Mouse (Mus musculus) frontal cortex, postnatal 14 days (tissue): ENCODE measurements around the gene Soga1.
A peak's percentile ranks its signal among the peaks of the same experiment; 100 is the strongest.

Source experiments
- DNase-seq, 2 experiments: peaks; one replicate each; pipeline ENCODE4 v3.0.0; 2022; ENCODE audit warnings: low spot score in 2 of 2

Soga1 gene

DNA sequence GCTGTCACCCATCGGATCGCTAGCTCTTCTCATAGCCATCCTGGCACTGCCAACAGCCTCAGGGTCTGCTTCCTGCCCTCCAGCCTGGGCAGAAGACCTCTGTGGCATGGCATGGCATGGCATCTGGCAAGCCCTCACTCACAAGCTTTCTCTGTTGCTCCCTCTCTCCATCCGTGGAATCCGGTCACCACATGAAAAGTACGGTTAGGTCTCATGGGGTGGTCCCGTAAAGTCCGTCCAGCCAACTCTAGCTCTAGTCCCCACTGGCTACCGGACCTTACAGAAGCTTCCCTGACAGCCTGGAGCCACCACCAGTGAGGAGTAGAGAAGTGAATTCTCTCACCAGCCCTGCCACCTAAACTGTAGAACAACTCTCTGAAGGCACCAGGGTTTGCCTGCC is 2.3 kb upstream of the Soga1 start:
- DNase-seq: no peak

DNA sequence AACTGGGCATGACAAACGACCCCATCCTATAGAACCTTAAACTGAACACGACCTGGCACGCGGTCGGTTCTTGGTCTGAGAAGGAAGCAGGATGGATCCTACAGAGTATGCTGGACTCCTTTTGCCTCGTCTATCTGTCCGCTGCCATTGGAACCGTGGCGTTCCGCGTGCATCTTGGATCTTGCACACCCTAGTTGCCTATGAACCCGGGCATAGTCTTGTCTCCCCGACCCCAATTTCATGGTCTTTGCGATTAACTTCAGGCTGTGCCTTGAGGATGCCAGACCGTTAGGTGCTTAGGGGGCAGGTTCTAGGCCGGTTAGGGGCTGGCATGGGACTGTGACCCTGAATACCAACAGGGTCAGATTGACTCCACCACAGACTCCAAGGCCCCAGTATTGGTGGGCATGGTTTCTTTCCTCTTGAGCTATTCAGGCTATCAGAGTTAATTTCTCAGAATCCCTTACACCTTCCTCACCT is 687 bp upstream of the Soga1 start:
- DNase-seq: no peak

DNA sequence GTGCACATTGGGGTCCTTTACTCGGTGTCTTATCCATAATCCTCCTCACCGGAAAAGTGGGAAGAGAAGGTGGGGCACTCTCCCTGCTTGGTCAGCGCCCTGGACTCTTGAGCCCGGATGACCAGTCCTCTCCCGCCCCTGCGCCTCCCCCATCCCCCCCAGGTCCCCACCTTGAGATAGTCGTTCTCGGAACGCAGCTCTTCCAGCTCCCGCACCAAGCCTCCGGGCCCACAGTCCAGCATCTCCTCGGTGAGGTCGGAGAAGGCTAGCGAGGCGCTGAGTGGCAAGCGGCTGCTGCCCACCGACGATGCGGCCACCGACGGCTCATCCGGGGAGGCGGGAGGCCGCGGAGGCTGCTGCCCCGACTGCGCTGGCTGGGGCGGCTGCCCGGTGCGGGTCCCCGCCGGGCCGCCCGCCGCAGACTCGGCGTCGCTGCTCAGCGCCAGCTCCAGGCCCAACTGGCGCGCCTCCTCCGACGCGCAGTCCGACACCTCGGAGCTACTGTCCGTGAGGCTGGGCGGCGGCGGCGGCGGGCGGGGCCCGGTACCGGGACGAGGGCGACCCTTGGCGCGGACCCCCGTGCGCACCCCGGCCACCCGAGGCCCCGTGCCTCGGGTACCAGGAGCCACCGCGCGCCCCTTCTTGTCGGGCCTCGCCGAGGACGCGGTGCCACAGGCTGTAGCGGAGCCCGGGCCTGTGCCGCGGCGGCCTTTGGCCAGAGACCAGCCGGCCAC is 828 bp downstream of the Soga1 start:
- no peak for DNase-seq

DNA sequence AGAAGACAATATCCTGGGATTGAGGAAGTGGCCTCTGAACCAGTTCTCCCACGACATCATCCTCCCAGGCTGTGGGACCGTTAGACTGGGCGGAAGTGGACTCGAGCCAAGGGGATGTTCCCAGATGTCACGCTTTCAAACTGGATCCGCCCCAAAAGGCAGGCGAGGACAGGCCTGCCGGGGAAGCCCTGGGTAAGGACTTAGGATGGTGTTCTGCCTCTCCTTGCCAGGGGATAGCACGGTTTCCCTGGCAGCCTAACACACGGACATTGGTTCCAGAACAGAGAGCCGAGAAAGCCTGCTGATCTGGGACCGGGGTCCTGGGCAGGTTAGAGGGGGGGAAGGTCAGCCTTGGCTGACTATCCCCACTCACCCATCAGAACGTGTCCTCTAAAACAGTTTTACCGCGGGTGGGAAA is 1.4 kb downstream of the Soga1 start:
- DNase-seq: peak; percentile 65 to 74

DNA sequence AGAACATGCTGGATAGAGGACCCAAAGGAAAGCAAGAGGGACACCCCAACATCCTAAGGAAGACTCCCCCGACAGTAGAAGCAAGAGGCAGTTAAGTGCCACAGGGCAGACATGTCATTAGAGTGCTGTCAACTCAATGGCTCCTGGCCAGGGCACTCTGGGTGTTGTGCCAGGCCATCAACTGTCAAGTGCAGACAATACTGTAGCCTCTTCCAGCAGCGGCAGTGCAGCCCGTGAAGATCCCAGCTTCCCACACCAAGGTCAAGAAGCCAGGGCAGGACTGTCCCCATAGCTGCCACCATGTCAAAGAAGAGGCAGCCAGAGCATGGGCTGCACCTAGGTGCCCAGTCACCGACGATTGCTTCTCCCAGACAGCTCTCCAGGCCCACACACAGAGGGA is 1.9 kb downstream of the Soga1 start:
- no peak for DNase-seq

DNA sequence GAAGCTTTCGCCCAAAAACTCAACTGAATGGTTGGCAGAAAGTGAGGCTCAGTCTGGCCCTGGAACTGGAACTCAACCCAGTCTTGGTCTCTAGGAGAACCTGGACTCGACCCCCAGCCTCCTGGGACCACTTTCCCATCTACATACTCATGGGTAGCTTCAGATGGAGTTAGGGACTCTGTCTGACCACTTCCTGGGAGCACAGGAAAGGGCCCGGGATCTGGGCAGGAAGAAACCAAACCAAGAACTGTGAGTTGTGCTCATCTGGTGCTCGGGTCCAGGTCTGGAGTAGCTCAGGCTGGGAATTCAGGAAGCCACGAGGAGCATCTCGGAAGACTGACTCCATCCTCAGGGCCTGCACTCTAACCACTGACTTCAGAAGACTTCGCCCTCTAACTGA is 2.5 kb downstream of the Soga1 start:
- no peak for DNase-seq

DNA sequence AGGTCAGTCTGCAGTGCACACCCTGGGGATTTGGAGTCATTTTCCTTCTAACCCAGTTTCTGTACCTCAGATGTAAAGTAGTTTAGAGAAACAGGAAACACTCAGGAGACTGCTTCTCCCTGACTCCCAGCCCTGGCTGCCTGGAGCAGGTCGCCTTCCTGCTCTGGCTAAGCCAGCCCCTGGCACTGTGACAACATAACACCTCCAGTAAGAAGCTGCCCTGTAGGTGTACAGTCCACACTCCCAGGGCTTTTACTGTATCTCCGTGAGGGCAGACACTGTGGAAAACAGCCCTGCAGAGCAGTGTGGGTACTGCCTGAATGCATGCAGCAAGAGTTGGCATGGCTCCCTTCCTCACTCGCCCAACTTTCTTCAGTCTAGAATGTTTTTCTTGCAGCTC is 3.4 kb downstream of the Soga1 start:
- DNase-seq: no peak

DNA sequence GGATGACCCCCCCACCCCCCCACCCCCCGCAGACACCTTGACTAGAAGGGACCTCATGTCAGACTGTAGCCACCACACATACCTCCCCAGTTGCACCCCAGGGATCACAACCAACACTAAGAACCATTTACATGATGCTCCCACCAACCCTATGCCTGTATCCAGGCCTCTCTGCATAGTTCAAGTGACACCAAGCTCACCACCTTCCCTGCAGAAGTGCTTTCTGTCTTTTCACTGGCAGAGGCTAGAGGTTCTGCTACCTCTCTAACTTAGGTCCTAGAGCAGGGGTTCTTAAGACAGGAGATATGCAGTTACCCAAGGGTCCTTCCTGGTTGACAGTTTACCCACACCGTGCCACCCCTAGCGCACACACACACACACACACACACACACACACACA is 3.8 kb downstream of the Soga1 start:
- DNase-seq: no peak

DNA sequence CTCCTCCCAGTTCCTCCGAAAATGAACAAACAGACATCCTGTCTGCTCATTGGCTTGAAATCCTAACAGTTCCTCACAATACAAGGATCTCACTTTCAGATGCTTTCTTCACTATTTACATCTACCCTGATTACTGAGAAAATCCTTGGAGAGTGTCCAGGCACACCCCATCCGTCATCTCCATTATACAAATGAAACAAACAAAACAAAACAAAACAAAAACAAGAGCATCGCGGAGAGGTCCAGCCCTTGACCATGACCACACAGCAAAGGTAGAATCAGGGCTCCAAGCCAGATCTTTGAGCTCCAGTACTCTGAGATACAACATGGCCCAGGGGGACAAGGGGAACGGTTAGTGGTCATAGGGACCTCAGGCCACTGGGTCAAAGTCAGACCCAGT is 4.3 kb downstream of the Soga1 start:
- no peak for DNase-seq

DNA sequence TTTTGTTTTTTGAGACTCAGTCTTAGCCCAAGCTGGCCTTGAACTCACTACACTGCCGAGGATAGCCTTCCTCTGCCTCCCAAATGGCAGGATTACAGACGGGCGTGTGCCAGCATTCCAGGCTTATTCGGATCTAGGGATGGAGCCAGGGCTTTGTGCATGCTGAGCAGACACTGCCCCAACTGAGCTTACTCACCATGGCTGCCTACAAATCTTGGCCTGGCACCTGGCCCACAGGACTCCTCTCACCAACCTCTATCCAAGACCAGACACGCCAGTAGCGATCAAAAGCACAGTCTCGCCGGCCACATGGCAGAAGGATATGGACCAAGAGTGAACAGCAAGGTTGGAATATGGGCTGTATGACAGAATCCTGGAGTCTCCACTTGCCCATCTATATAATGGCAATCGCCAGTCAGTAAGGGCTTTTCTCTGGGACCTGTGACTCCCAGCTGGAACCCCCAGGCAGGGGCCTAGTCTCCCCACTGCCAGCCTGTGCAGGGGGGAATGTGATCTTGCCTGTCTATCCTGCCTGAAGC is 4.8 kb downstream of the Soga1 start:
- no peak for DNase-seq

DNA sequence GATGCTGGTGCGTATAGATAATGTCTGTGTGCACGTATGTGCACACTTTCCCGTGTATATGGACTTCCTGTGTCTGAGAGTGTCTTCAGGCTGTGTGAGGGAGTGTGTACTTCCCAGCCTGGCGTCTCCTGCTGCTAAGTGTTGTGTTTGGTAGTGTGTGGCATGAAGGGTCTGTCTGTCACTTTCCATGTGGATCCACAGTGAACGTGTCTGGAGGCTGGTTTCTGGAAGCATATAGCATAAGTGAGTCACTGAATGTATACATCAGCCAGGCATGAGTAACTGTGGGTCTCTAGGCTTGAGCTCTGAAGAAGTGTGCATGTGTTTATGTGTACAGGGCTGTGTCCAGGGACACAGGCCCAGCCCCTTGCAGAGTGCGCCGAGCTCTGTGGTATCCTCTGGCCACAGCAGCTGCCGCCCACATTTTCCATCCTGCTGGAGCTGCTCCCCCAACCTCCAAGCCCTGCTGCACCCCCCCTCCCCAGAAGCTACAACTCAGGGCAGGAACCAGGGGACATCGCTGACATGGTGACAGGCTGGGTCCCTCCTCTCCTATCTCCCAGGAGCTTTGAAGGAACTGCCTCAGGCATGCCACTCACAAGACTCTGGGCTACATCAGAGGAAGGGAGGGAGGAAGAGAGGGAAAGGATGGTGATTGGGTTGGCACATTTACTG is 5.5 kb downstream of the Soga1 start:
- no peak for DNase-seq

DNA sequence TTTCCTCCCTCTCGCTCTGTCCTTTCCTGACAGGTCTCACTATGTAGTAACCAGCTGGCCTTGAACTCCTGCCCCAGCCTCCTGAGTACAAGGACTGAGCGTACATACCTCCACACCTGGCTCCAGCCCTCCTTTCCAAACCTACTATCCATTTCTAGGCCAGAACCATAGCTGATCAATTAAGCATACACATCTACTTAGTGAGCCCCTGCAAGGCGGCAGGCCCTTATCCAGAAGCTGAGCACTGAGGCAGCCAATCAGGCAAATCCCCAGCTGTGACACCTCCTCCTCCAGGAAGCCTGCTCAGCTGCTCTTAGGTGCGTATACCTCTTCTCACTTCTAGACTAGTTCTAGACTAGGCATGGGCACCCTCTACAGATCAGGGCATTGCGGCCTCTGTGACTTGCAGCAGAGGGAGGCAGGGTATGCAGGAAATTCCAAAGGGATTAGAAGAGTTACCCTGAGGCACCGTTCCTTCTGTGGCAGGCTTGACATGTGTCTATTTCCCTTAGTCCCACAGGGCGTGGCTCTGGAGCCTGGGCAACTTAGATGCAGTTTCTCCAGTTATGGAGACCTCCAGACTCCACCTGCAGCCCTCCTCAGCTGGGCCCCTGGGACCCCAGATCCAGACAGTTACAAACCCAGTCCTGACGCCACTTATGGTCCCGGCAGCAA is 6.6 kb downstream of the Soga1 start:
- DNase-seq: no peak

DNA sequence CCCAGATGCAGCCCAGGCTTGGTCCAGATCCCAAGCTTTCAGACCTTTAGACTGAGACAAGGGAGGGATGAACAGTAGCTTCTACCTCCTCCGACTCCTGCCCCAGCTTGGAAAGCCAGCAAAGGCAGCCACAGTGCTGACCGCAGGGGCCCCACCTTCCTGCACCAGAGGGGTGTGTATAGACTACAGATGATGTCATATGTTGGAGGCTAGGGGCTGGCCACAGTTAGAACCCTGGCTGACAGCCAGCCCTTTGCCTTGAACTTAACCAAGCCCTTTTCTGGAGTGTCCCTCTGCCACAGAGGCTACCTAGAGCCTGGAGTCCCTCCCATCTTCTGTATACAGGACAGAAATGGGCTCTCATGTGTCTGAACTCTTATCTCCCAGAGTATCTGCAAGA is 7.5 kb downstream of the Soga1 start:
- DNase-seq: no peak

DNA sequence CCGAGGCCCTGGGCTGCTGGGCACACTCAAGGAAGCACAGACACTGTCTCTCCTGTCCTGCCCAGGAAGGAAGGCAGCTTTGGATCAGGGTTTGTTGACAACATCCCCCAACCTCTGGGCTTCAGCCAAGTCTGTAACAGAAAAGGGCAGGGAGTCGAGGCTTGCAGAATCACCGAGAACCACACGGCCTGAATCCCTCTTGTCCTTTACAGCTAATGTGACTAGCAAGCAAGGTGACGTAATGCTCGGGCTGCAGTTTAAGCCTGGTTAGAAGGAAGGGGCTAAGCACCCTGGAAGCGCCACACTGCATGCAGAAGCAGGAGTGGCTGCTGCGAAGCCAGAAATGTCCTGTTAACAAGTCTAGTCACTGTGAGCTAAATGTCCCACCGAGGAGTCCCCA is 8.7 kb downstream of the Soga1 start:
- no peak for DNase-seq

DNA sequence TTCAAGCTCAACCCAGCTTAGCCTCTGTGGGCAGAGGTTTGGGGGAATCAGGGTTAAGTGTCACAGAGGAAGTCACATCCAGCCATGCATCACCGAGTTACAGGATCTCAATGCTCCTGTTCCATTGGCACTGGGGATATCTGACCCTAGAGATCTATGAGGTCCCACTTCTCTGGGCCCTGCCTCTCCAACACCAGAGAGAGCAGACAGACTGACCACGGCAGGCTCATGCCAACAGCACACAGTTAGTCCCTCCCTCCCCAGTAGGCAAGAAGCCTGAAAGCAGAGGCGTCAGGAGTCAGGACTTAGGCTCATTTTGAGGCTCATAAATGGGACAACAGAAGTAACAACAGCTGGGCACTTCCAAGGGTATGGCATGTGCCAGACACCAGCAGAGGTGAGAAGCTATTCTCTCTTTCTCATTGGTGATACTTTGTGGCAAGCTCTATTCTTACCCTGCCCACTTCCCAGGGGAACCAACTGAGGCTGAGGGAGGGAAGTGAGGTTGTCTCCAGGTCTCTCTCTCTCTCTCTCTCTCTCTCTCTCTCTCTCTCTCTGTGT is 9.2 kb downstream of the Soga1 start:
- no peak for DNase-seq

DNA sequence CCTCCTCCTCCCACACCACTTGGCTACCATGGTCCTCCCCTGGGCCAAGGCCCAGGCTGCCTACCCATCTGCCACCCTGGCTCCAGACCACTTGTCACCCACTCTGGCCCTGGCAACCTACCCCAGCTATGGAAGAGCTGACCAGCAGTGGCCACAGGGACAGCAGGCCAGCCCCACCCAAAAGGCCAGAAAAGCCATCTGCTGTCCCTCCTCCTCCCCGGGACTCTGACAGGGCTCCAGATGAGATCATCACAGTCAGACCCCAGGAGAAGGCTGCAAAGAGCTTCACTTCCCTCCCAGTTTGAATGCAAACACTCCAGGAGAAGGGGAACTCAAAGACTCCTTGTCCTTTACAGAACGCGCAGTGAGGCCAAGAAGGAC is 9.7 kb downstream of the Soga1 start:
- DNase-seq: no peak

DNA sequence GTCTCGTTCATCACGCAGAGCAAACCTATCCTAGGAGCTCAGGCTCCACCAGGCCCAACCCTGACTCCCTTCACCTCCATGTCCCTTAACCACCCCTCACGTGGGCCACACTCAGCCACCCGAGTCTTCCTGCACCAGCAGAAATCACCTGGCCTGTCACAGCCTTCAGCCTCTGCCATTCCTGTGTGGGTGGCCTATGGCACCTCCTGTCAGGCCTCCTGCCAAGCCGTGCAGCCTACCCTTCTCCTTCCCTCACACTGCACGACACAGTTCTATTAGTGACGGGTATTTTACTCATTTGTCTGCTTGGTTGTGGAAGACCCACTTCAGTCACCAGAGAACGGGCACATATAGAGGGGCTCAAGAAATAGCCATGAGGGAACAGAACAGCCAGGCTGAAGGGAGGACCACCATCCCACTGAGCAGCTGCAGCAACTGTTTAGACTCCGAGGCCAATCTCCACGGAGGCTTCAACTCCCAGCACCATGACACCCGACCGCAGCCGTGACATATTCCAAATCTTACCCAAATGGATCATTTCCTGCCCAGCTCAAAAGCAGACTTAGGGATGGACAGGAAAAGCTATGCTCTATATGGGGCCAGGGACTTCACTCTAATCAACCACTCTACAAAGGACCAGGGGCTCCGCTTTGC is 10.2 kb downstream of the Soga1 start:
- no peak for DNase-seq

DNA sequence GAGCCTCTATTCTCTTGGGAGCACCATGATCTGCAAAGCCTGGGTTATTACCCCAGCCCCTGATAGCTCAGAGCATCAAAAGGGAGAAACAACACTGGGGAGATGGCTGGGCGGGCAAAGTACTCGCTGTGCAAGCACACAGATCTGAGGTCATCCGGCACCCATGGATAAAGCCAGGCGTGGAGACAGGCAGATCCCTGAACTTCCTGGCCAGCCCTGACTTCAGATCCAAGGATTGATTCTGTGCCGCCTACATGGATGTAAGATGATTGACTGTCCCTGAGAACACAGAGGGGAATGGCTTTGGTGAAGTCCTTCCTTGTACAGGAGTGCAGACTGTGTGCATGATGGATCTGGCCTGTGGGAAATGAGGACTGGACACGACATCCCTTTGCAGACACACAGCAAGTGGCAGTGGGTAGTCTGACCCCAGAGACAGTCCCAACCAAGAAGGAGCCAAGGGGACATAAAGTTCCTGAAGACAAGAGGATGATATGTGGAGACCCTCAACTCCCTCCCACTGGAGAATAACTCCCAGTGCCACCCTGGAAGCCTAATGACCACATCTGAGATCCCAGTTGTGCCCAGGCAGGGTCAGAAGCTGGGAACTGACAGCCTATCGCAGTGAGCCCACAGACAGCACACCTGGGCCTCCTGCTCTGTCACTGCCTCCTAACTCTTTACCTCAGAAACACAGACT is 12.2 kb downstream of the Soga1 start:
- no peak for DNase-seq

DNA sequence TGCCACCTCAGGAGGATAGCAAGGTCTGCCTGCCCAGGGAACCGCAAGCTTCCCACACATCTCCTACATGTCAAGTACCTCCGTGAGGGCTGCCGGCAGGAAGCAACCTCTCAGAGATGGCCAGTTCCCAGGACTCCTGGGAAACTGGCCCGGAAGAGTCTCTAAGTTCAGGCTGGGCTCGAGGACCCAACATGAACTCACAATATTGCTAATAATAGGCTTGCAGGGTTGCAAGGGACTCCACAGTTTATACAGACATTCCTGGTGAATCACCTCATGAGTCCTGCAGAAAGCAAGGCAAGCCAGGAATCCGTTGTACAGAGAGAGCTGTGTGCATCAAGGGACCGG is 13.2 kb downstream of the Soga1 start:
- DNase-seq: no peak

DNA sequence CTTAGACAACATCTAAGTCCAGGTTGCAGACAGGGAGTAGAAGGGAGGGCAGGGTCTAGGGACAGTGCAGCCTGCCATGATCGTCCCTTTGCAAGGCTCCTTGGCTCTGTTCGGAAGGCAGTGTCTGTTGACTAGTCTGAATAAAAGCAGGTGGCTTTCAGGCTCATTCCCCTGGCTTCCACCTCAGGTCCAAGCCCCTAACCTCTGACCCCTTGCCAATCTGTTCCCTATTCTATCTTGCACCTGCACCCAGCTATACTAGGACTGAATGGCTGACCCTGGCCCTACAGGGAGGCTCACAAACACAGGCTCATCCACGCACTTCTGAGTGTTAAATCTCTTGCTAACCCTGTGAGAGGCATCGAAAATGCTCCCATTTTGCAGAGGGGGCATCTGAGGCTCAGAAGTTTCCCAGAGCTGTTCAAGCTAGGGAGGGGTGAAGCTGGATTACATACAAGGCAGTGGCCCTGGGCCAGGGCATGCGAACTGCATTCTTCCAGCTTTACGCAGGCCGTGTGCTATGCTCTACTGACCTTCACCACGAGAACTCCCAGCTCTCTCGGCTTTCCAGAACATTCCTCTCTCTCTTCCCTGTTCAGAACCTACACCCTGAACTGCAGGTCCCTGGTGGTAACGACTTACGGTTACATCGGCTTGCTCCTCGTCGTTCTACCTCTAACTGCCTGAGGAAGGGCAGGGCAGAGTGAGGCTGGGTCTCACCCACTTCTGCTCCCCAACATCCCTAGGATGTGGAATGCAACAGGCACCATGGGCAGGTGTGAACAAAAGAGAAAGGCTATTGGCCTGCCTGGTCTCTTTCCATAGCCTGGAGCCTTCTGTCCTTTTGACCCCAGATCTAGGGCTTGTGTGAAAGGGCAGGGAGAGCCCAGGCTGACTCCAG is 13.8 kb downstream of the Soga1 start:
- no peak for DNase-seq
